Mouse (Mus musculus): ENCODE measurements around the gene Tlcd2. TPM values are rescaled to one million over a fixed set of nuclear protein-coding genes. Genes with fewer than 3 reads are reported as not detected.

Tlcd2 gene
- polyA plus RNA-seq (2012; rRNA removed) = 24.0 and 48.2 TPM in 2 replicates

DNA sequence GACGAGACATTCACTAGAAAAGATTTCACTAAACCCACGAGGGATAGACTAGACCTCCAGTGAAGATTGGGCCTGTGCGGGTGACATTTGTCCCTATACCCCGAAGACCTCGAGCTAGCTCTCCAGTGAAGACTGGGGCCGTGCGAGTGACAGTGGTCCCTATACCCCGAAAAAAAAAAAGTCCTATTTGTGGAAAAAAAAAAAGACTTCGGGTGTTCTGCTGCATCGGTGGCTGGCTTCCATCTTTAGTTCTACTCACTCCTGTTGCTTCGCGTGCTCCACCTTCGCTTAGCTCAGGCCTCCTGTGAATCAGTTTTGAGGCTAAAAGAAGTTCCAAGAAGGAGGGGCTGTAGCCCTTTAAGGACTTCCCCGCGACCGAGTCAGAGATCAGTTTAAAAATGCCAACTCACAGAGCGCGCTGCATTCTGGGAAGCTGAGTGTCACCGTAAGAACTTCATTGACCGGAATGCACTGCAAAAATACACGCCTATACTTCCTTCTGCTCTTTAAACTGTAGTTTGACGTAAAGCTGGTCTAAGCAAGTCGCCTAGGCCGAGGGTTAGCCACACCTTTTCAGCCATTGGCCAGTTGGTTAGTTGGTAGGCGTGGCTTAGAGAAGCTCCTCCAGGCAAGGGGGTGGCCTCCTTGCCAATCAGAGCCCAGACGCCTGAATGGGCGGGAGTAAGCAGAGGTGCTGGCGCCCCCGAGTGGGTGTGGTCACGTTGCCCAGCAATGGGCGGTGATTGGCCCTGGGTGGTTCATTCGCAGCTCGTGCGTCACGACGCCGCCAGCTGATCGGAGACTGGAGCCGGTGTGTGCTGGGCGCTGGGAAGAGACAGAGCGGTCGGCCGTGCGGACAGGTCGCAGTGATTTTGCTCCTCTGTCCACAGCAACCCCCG lies at the start of gene Tlcd2:
Tlcd2 (plus strand) TSS at position 872 of the 899 bp plus-strand sequence.
- DNase-seq (ENCODE audit: low read depth) = peak; percentile 100

DNA sequence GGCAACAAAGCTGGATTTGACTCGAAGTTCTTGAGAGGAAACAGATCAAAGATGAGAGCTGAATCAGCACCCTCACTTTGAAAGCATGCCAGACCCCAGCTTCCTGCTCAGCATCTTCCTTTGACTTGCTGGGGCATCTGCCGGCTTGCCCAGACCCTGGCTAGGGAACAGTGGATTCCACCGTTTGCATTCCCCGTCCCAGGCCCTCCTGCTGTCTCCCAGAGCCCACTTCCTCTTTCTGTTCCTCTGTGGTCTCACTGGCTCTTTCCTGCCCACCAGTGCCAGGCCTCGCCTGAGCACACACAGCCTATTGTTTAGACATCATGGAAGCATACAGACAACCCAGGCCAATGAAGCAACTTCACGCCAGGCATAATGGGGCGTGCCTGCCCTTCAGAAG lies 46.4 kb upstream of the Tlcd2 start:
- no peak for DNase-seq (ENCODE audit: low read depth)

DNA sequence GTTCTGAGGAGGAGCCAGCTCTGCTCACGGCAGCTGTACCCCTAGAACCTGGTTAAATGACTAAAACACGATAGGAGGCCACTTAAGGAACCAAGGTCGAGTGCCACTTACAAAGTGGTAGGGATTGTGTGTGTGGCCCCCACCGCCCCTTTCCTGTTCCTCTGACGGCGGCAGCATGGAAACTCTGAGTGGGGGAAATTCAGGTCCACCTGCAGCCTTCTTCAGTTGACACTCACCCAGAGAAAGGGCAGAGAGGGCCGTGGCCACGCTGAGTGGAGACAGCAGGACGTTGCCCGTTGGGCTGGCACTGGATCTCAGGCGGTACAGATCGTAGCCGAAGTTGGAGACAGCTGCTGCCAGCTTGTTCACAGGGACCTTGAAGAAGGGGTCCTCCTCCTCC lies 45.5 kb upstream of the Tlcd2 start:
- no peak for DNase-seq (ENCODE audit: low read depth)

DNA sequence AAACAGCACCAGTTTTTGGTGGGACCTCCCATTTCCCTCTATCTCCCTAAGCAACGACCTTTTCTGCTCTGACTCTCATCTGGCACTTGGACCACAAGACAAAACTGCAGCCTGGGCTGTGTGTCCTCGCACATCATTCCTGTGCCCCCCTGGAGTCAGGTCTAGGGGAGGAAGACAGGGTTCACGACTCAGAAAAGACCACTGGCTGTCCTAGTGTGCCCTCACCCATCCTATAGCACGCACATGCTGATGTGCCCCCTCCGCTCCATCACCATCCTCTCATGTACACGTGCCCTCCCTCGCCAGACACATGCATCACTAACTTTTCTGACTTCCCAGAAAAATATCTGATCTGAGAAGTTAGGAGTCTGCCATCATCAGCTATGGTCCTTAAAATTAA lies 41.5 kb upstream of the Tlcd2 start:
- DNase-seq (ENCODE audit: low read depth) = no peak

DNA sequence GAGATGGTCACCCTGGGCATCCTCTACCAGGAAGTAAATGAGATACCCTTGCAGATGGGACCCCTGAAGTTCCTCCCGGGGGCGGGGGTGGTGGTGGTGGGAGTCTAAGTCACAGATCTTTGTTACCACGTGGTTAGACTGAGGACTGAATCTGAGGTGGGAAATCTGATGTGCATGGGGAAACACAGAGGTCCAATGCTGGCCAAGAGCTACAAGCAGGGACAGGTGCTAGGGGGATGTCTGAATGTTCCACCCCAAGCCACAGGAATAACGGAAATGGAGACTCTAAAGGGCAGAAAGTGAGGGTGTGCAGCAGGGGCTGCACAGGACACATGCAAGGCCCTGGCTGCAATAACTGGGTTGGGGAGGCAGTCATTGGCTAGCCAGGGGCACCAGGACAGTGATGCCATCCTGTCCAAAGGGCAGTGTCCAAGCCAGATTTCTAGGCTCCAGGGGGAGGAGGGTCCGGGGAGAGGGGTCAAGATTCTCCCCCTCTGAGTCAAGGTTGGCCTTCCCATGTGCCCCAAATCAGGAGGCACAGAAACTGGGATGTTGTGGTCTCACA lies 40.6 kb upstream of the Tlcd2 start:
- no peak for DNase-seq (ENCODE audit: low read depth)

DNA sequence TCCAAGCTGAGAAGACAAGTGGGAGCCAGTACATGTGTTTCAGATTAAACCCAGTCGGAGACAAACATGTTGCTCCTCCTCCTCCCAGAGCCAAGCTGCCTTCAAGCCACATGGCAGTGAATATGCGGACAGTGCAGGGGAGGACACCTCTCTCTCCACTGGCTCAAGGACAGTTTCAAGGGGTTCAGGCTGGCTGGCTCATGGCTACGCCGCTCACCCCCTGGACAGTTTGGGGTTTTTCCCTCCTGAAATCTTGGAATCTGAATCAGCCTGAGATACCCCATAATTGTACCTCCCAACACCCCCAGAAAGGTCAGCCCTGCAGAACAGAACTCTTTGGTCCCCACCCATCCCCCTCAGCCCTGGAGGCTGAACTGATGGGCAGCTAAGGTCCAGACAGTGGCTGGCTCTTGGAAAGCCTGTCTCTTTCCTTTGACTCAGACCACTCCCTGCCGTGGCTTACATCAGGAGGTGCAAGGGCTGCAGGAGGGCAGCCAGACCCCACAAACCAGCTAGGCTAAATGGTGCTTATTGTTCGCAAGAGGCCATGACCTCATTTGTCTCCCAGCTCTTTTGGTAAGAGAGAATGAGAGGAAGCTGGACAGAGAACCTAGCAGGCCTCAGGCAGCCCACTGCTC lies 40.0 kb upstream of the Tlcd2 start:
- DNase-seq (ENCODE audit: low read depth) = no peak

DNA sequence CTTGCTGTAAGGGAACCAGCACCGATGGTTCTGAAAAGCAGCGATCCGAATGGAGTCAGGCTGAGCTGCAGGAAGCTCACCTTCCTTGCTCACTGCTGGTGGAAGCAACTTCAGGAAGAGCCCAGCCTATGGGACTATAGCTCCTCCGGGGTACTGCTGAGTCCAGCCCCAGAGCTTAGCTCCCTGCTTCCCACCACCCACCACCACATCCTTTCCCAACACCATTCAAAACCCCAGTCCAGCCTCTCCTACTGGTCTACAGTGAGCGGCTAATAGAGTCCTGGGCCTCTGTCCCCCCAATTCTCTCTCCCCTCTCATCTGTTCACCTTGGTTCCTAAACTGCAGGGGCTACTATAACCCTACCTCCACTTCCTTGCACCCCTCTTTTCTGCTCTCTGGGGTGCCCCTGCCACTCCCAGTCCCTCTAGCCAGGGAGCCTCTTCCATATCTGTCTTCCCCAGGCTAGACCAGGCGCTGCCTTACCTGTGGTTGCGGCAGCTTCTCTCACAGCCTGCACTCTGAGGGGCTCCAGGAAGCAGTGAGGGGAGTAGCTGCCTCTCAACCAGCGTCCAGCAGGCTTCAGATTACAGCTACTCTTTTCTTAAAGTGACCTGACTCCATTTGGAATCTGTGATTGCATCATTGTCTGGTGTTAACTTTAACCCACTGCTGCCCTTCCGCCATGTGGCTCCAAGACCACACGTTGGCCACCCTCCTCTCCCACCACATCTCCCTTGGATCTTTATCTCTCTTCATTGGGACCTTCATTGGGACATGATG lies 39.3 kb upstream of the Tlcd2 start, which contains the start of gene Serpinf1:
Serpinf1 (minus strand) TSS at position 689 of the 780 bp plus-strand sequence.
- no peak for DNase-seq (ENCODE audit: low read depth)

DNA sequence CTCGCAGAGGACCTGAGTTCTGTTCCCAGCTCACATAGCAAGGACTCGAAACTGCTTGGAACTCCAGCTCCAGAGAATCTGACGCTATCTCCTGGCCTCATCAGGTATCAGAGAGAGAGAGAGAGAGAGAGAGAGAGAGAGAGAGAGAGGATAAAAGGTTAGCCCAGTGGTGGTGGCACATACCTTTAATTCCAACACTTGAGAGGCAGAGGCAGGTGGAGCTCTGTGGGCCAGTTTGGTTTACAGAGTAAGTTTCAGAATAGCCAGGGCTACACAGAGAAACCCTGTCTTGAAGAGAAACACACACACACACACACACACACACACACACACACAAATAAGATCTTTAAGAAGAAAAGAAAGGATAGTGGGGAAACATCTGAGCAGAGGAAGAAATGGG lies 38.4 kb upstream of the Tlcd2 start:
- DNase-seq (ENCODE audit: low read depth) = no peak

DNA sequence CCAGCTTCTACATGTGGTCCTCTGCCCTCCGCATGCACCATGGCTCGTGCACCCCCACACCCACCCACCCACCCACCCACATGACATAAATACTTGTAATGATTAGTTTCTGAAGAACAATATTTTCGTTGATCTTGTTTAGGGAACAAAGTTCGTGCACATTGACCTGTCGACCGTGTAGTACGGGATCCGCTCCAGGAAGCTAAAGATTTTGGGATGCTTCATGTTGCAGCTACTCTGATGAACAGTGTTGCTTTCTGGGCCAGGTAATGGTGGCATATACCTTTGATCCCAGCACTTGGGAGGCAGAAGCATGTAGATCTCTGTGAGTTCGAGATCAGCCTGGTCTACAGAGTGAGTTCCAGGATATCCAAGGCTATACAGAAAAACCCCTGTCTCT lies 37.5 kb upstream of the Tlcd2 start:
- DNase-seq (ENCODE audit: low read depth) = no peak

DNA sequence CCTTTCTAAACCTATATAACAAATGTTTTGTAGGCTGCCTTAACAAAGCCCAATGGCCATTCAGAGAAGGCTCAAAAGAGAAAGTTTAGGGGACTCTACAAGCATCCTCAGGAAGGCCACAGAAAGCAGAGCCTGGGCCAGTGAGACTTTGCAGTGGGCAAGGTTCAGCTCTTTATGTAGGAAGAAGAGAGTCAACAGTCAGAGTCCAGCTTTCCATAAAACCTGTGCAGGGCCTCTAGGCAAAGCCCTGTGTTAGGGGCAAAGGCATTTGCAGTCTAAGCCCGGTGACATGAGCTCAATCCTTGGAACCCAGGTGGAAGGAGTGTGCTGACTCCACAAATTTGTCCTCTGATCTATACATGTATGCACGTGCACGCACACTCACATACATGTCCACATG lies 37.1 kb upstream of the Tlcd2 start:
- no peak for DNase-seq (ENCODE audit: low read depth)

DNA sequence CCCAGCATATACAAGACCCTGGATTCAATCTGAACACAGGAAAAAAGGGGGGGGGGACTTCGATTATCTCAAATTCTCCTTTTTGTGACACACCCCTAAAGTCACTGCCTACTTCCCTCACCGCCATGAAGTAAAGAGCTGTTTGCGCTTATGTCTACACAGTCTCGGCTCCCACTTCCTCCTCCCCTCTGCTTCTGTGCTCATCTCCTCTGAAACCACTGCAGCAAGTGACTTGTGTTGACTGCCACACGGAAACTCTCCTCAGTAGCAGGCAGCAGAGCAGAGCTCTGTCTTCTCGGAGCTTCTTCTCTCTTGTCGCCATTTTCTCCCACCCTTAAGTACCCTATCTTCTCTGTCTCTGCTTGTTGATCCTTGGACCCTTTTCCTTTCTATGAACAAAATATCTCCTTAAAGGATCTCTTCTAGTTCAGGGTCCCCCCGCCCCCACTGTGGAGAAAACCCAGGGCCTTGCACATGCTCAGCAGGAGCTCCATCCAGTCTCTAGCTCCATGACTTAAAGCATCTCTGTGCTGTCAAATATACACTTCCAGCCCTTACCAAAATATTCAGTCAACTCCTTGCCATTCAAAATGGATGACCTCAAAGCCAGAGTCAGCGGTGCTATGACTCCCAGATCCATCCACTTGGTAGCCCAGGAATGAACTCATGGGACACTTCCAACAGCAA lies 32.4 kb upstream of the Tlcd2 start:
- DNase-seq (ENCODE audit: low read depth) = no peak

DNA sequence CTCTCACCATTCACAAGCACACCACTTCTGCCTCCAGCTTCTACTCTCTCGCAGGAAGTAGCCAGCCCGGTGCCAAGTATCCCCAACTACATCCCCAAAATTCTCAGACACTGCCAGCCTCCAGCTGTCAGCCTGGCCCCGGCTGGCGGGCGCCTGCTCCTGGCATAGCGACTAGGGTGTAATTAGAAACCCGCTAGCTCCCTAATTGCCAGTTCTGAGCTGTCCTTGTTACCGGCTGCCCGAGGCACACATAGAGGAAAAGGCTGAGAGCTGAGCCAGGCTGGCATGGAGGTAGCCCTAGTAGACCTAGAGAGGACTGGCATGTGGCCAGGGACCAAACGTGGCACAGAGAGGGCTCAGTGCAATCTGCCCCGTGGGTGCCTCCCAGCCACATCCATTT lies 30.2 kb upstream of the Tlcd2 start:
- DNase-seq (ENCODE audit: low read depth) = no peak

DNA sequence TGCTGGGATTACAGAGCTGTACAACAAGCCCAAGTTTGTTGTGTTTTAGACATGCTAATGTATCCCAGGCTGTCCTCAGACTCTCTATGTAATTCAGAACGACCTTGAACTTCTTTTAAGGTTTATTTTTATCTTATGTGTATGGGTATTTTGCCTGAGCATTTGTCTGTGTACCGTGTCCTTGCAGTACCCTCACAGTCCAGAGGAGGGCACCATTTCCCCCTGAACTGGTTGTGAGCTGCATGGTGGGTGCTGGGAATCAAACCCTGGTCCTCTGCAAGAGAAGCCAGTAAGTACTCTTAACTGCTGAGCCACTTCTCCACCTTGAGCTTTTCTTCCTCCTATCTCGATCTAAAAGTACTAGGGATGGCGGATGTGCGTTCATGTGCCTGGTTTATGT lies 27.4 kb upstream of the Tlcd2 start:
- DNase-seq (ENCODE audit: low read depth) = no peak

DNA sequence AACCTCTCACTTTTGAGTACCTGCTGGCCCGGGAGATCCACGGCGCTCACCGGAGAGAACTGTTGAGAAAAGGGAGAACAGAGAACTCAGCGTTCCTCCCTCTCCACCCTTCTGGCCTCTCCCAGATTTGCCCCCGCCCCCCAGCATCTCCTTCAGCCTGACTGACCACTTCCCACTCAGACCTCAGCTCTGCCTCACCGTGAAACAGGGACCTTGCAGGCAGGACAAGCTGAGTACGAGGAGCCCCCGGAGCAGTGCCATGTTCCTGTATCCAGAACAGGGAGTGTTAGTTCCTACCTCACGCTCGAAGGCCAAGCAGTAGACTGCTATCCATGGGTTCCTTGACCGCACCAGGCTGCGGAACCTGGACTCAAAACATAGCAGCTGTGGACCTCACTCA lies 23.3 kb upstream of the Tlcd2 start:
- no peak for DNase-seq (ENCODE audit: low read depth)

DNA sequence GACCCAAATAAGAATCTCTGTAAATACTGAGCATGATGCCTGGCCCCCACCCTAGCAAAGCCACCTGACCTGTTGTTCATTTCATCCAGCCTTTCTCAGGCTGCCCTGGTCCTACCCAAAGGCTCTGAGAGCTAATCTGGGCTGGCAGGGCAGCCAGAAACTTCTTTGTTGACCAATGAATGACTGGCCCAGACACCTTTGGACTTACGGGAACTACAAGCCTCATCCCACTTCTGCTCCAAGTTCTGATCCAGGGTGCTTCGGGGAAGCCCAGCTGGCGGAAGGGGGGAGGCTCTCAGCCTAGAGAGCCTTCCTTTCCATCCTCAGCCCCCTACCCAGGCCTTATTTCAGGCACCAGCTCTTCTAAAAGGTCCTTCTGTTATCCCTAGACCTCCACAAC lies 22.7 kb upstream of the Tlcd2 start:
- DNase-seq (ENCODE audit: low read depth) = no peak

DNA sequence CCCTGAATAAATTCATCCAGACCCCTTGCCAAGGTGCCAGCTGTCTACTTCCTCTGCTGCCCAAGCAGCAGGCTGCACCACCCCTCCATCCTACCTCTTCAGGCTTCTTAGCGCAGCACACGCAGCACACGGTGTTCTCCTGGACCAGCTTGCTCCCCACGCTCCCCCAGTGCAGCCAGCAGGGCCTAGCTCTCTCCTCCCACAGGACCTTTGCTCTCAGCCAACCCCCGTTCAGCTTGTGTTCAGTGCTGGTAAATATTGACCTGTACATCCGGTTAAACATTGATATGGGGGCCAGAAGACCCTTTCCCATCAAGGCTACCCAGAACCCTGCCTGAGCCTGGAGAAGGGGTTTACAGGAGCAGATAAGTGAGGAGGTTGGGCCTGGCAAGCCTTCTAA lies 22.2 kb upstream of the Tlcd2 start, which contains the start of gene Serpinf2:
Serpinf2 (minus strand) TSS at position 229 of the 400 bp plus-strand sequence.
- no peak for DNase-seq (ENCODE audit: low read depth)

DNA sequence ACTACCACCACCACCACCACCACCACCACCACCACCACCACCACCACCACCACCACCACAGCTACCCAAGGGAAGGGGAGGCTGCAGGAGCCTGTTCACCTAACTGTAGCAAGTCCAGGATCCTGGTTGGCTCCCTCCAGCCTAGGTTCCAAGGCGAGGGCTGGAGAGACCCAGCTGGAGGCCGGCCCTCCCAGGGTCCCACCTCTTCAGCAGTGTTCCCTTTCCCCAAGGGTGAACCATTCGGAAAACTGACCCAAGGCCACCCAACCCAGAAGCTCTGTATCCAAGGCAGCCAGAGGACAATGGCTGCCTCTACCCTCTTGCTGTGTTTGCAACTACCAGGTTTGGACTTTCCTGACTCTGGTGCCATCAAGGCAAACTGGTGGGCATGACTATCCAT lies 21.6 kb upstream of the Tlcd2 start:
- DNase-seq (ENCODE audit: low read depth) = no peak

DNA sequence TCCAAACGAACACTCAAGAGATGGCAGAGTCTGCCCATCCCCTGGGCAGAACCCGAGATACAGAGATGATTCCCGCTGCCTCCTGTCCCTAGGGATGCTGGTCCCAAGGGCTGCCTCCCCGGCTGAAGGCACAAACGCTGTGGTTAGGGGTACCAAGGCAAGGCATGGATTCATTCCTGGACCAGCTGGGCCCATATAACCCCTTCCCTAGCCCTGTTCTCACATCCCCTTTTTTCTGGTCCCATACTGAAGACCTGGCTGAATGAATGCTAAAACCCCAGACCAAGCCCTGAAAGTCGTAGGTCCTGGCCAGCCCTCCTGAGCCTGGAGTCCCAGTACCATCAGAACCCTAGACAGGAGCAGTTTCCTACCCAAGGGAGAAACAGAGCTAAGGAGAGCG lies 20.5 kb upstream of the Tlcd2 start:
- no peak for DNase-seq (ENCODE audit: low read depth)

DNA sequence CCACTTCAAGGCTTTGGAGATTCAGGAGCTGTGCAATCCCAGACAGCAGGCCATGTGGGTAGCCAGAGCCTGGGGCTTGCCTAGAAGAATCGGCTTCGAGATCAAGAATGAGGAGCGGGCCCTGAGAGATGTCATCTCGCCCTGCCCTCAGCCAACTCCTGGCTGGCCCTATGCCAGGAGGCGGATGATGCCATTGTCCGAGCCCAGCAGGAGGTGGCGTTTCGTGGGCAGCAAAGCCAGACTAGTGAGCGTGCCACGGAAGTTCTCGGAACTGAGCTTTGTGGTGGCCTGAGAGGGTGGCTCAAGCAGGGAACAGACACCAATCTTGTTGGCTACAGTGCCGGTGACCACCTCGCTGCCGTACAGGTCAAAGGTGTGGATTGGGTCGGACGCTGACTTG lies 19.9 kb upstream of the Tlcd2 start:
- no peak for DNase-seq (ENCODE audit: low read depth)

DNA sequence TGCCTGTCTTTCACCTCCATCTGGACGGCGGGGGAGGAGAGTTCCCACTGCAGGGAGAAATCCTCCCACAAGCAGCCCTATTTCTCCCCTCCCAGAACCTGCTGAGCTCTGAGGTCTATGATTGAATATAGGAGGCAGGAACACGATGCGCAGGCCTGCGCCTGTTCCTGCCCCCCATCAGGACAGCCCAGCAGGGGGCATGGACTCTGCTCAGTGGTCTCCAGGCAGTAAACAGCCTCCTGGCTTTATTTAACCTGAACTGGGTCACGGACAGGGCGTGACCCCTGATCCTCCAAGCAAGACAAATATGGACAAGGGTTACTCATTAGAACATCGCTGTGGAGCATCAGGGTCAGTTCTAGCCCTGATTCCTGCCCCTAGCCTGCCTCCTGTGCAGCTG lies 17.8 kb upstream of the Tlcd2 start:
- DNase-seq (ENCODE audit: low read depth) = no peak

DNA sequence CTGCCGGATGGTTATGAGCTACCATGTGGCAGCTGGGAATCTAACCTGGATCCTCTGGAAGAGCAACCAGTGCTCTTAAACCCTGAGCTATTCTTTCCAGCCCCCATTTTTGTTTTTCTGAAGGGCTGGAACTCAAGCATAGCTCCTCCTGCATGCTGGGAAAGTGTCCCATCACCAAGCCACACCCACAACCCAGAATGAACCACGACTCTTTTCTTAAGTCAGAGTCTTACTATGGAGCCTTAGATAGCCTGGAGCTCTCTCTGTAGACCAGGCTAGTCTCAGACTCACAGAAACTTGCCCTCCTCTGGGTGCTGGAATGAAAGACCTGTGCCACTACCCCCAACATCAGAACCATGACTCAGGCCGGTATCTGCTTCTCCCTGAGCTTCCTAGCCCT lies 12.9 kb upstream of the Tlcd2 start:
- no peak for DNase-seq (ENCODE audit: low read depth)

DNA sequence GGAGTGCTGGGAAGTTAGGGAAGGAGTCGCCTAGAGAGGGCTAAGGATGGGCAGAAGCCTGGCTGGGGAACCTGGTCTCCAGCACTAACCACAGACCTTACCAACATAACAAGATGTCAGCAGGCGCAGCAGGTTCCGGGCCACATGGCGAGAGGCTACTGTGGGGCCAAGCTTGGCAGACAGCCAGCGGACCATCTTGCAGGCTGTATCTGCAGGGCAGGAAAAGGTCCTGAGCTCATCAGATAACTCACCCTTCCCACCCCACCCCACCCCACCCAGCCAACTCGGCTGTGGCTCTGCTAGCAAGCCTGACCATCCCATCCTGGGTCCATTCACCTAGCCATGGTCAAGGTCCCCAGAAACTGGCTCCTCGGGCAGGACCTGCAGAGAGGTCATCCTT lies 11.8 kb upstream of the Tlcd2 start:
- DNase-seq (ENCODE audit: low read depth) = no peak
